Mouse (Mus musculus) testis, adult 2 months (tissue): ENCODE measurements at regions not wholly inside any gene's neighbourhood (a gene's known extent, or its start where the extent isn't known, plus 50 kb on each side); places are given as distances from the start of the nearest gene placed in this dataset.

ENCODE experiments used
- CTCF ChIP-seq: fragments of 200-500 bp; IDR thresholded peaks from 2 replicates; pipeline ENCODE4 v1.5.1; 2012; ENCODE audit warnings: low read depth, mild to moderate bottlenecking, inconsistent platforms, low read length, moderate library complexity; ENCODE audit not compliant: control insufficient read depth, insufficient read depth, insufficient replicate concordance
- POLR2A ChIP-seq: fragments of 200-500 bp; IDR thresholded peaks from 2 replicates; pipeline ENCODE4 v1.6.1; 2012; ENCODE audit warnings: low read depth, mild to moderate bottlenecking, inconsistent platforms, low read length, moderate library complexity; ENCODE audit not compliant: control insufficient read depth

GRCm38 (mm10) chr17:82901098-82901891, 313.8 kb upstream of the Pkdcc start:
- TF ChIP-seq CTCF = no peak
- no peak for TF ChIP-seq POLR2A
